Mouse (Mus musculus): ENCODE results near the gene Gm20696. TPM values are rescaled to one million over a fixed set of nuclear protein-coding genes. Genes with fewer than 3 reads are reported as not detected.
A peak's percentile ranks its signal among the peaks of the same experiment; 100 is the strongest.

Gene Gm20696
- polyA plus RNA-seq, 1 experiment from 2014 or later, result 2.4 TPM

DNA sequence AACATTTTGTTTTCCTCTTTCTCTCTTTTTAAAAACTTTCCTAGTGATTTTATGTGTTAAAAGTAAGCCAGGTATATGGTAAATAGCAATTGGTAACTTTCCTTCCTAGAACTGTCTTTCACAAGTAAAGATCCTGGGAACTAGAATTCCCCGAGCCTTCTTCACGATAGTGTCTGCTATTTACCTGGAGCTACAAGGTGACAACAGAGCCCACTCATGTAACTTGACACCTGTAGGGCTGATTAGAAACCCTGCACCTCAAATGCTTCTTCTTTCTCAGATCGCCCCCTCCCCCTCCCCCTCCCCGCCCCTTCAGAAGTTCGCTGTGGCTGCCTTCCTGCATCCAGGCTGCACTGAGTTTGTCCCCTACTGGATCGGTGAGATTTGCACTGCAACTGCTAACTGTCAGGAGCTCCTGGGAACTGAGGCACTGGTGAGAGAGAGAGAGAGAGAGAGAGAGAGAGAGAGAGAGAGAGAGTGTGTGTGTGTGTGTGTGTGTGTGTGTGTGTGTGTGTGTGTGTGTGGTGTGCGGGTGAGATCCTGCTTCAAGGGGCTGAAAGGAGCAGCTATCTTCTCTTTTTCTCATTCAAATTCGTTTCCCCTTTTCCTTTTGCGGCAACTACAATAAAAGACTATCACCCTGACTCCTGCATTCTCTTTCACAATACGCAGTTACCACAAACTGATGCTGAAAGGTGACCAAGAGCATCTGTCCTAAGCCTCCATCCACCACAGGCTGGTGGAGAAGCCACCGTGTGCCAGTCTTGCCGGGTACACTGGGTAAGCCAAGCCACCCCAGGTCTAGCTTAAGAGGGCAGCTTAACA lies 403.3 kb downstream of the Gm20696 start:
- H3K9me3 ChIP-seq (ENCODE audit: control insufficient read depth, low read length), result no peaks in the 10 kb centered on the region
- 35% methylated on average over 12 of the region's 12 CpGs for WGBS
- peak overlapping the region; percentile 55; the same call in 1 of the 2 replicates for H3K9ac ChIP-seq (ENCODE audit: low read depth, low read length)
- peak overlapping the region; percentile 62 for H3K27ac ChIP-seq (ENCODE audit: low read length)
- ATAC-seq, result no peak
- H3K36me3 ChIP-seq (ENCODE audit: control insufficient read depth, insufficient read depth, low read length), result no peaks in the 10 kb centered on the region
- peak overlapping the region; percentile 48 for H3K4me2 ChIP-seq (ENCODE audit: low read depth, low read length)
- peaks cover 32% of the 10 kb centered on the region for H3K4me1 ChIP-seq (ENCODE audit: control insufficient read depth, insufficient read depth, low read length)
- H3K4me3 ChIP-seq (ENCODE audit: low read length), result peak overlapping the region; percentile 16
- H3K27me3 ChIP-seq (replicated peaks; ENCODE audit: control insufficient read depth, insufficient read depth, low read length), result no peaks in the 10 kb centered on the region

DNA sequence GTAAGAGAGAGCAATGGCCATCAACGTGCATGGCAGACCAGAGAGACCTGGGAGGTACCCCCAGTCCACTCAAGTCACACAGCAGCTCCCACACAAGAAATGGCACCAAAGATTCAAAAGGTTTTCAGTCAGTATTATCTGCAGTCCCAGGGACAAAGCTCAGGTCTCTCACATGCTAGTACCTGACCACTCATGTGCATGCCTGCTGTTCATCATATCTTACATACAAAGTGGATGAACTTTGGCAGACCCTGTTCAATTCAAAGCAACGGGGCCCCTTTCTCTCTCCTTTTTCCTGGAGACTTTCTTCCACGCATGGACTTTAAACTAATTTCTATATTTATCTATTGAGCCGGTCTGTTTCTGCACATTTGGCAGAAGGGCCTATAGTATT lies 404.9 kb downstream of the Gm20696 start:
- 31% methylated on average over 4 of the region's 4 CpGs for WGBS
- peak; percentile 67 for ATAC-seq
- H3K4me1 ChIP-seq (ENCODE audit: control insufficient read depth, insufficient read depth, low read length), result peaks cover 31% of the 10 kb centered on the region

DNA sequence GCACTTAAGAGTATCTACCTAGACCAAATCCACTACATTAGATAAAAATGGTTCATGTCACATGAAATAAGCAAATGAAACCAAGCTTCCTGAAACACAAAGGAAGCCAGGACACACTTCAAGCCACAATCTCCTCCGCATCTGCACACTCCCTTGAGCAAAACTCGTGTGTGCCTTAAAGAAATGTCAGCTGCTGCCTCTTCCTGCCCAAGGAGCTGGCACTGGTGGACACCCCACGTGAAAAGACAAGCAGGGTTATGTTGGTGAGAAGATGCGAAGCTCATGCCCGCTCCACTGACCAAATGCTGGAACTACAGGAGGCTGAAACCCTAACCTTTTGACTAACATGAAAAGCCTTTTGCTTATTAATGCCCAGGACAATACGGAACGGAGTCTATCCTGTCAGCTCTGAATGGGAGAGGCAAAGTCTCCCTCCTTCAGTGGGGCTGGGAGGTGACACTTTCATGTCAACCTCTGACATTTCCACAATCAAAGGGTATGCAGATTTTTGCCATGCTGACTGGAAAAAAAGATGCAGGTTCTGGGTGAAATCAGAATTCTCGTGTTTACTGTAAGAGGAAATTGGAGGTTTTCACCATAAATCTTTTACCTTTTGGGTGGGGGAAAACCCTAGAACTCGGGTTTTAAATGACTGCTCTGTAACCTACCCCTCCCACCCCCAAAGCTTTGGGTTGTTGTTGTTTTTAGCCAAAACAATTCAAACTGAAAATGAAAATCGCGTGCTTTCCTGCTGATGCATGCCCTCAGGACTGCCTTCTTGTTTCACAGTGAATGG lies 405.5 kb downstream of the Gm20696 start:
- Histone ChIP-seq H3K9ac (ENCODE audit: low read depth, low read length) (no peak overlapping the region), H3K4me3 (ENCODE audit: low read length) (no peak overlapping the region), H3K27me3 (replicated peaks; ENCODE audit: control insufficient read depth, insufficient read depth, low read length) (no peaks in the 10 kb centered on the region), H3K36me3 (ENCODE audit: control insufficient read depth, insufficient read depth, low read length) (no peaks in the 10 kb centered on the region), H3K4me1 (ENCODE audit: control insufficient read depth, insufficient read depth, low read length) (peaks cover 26% of the 10 kb centered on the region), H3K9me3 (ENCODE audit: control insufficient read depth, low read length) (no peaks in the 10 kb centered on the region), H3K27ac (ENCODE audit: low read length) (peak overlapping the region; percentile 76), H3K4me2 (ENCODE audit: low read depth, low read length) (no peak overlapping the region; the same call in 1 of the 2 replicates)
- 65% methylated on average over 11 of the region's 11 CpGs for WGBS
- no peak for ATAC-seq

More for the DNA sequence above, 404.9 kb downstream of the Gm20696 start:
- no peak overlapping the region for H3K4me2 ChIP-seq (ENCODE audit: low read depth, low read length)
- no peak overlapping the region for H3K9ac ChIP-seq (ENCODE audit: low read depth, low read length)
- H3K36me3 ChIP-seq (ENCODE audit: control insufficient read depth, insufficient read depth, low read length), result no peaks in the 10 kb centered on the region
- H3K27me3 ChIP-seq (replicated peaks; ENCODE audit: control insufficient read depth, insufficient read depth, low read length), result no peaks in the 10 kb centered on the region
- H3K9me3 ChIP-seq (ENCODE audit: control insufficient read depth, low read length), result no peaks in the 10 kb centered on the region
- peak overlapping the region; percentile 76 for H3K27ac ChIP-seq (ENCODE audit: low read length)
- H3K4me3 ChIP-seq (ENCODE audit: low read length), result no peak overlapping the region

DNA sequence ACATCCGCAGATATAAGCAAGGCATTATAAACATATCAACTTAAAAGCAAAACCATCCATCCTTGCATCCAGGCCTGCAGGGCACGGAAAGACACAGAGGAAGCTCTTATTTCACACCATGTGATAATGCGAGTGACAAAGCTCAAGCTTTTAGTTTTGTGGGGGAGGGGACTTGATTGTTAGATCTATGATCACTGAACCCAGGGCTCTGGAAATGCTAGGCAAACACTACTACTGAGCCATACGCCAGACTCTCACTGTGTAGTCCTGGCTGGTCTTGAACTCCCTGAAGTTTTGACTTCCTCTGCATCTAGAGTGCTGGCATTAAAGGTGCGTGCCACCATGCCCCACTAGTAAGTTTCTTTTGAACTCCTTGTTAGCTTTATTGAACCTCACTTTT lies 408.3 kb downstream of the Gm20696 start:
- no peak overlapping the region for H3K27ac ChIP-seq (ENCODE audit: low read length)
- WGBS, result 73% methylated on average over 5 of the region's 5 CpGs
- no peak overlapping the region for H3K4me2 ChIP-seq (ENCODE audit: low read depth, low read length)
- H3K9ac ChIP-seq (ENCODE audit: low read depth, low read length), result no peak overlapping the region
- H3K36me3 ChIP-seq (ENCODE audit: control insufficient read depth, insufficient read depth, low read length), result no peaks in the 10 kb centered on the region
- no peaks in the 10 kb centered on the region for H3K27me3 ChIP-seq (replicated peaks; ENCODE audit: control insufficient read depth, insufficient read depth, low read length)
- no peaks in the 10 kb centered on the region for H3K9me3 ChIP-seq (ENCODE audit: control insufficient read depth, low read length)
- H3K4me1 ChIP-seq (ENCODE audit: control insufficient read depth, insufficient read depth, low read length), result peaks cover 6% of the 10 kb centered on the region
- ATAC-seq, result no peak
- no peak overlapping the region for H3K4me3 ChIP-seq (ENCODE audit: low read length)

DNA sequence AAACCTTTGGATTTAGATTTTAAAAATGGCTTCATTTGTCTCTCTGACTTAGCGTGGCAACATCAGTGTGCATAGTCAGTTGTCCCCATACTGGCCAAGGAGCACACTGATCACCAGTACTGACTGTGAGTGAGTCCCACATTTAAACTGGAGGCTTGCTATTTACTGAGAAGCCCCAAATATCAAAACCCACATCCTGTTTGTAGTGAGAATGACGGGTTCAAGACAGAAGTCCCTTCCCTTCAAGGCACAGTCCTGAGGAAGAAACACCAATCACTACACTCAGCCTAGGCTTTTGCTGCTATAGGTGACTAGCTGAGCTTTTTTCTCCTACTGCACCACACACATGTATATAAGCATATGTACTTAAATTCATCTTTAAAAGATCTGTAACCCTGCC lies 408.9 kb downstream of the Gm20696 start:
- Histone ChIP-seq H3K9me3 (ENCODE audit: control insufficient read depth, low read length) (no peaks in the 10 kb centered on the region), H3K36me3 (ENCODE audit: control insufficient read depth, insufficient read depth, low read length) (no peaks in the 10 kb centered on the region), H3K9ac (ENCODE audit: low read depth, low read length) (no peak overlapping the region), H3K4me1 (ENCODE audit: control insufficient read depth, insufficient read depth, low read length) (peaks cover 6% of the 10 kb centered on the region), H3K4me2 (ENCODE audit: low read depth, low read length) (no peak overlapping the region), H3K4me3 (ENCODE audit: low read length) (no peak overlapping the region), H3K27ac (ENCODE audit: low read length) (no peak overlapping the region), H3K27me3 (replicated peaks; ENCODE audit: control insufficient read depth, insufficient read depth, low read length) (no peaks in the 10 kb centered on the region)
- 85% methylated on average over 2 of the region's 2 CpGs for WGBS
- no peak for ATAC-seq

DNA sequence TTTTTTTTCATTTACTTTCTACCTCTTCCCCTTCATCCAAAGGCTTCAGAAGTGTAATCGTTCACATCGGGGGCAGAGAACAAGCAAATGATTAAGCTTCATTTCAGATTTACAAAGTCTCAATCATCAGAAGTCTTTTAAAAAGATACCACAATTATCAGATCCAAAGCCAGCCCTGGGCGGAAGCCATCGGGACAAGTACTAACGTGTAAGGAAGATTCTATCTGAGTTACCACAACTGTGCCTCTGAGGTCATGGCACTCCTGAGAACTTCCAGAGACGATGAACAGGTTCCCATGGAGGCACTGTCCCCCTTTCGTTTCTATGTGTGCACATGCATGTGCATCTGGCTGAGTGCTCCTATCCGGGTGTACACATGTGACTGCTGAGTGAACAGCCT lies 413.3 kb downstream of the Gm20696 start:
- Histone ChIP-seq H3K4me2 (ENCODE audit: low read depth, low read length) (no peak overlapping the region), H3K4me1 (ENCODE audit: control insufficient read depth, insufficient read depth, low read length) (no peaks in the 10 kb centered on the region), H3K9me3 (ENCODE audit: control insufficient read depth, low read length) (no peaks in the 10 kb centered on the region), H3K9ac (ENCODE audit: low read depth, low read length) (no peak overlapping the region), H3K27me3 (replicated peaks; ENCODE audit: control insufficient read depth, insufficient read depth, low read length) (no peaks in the 10 kb centered on the region), H3K36me3 (ENCODE audit: control insufficient read depth, insufficient read depth, low read length) (no peaks in the 10 kb centered on the region), H3K27ac (ENCODE audit: low read length) (no peak overlapping the region), H3K4me3 (ENCODE audit: low read length) (no peak overlapping the region)
- ATAC-seq, result no peak
- WGBS, result 66% methylated on average over 8 of the region's 8 CpGs

DNA sequence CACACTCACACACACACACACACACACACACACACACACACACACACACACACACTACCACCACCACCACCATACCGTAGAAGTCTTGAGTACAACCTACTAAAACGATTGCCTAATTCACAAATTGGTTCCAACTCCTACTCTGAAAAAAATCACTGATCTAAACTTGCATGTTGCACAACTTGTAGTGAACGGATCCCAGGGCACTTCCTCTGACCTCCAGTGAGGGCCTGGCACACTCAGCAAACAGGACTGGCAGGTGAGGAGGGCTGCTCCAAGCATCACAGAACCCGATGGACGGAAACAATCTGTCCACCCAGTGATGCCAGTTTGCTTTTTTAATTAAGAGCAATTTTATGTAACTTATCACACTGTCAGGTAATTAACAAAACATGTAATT lies 413.8 kb downstream of the Gm20696 start:
- H3K4me3 ChIP-seq (ENCODE audit: low read length), result no peak overlapping the region
- H3K9ac ChIP-seq (ENCODE audit: low read depth, low read length), result no peak overlapping the region
- H3K4me2 ChIP-seq (ENCODE audit: low read depth, low read length), result no peak overlapping the region
- no peaks in the 10 kb centered on the region for H3K4me1 ChIP-seq (ENCODE audit: control insufficient read depth, insufficient read depth, low read length)
- no peaks in the 10 kb centered on the region for H3K36me3 ChIP-seq (ENCODE audit: control insufficient read depth, insufficient read depth, low read length)
- H3K27me3 ChIP-seq (replicated peaks; ENCODE audit: control insufficient read depth, insufficient read depth, low read length), result no peaks in the 10 kb centered on the region
- 72% methylated on average over 5 of the region's 5 CpGs for WGBS
- no peak for ATAC-seq
- no peaks in the 10 kb centered on the region for H3K9me3 ChIP-seq (ENCODE audit: control insufficient read depth, low read length)
- no peak overlapping the region for H3K27ac ChIP-seq (ENCODE audit: low read length)

DNA sequence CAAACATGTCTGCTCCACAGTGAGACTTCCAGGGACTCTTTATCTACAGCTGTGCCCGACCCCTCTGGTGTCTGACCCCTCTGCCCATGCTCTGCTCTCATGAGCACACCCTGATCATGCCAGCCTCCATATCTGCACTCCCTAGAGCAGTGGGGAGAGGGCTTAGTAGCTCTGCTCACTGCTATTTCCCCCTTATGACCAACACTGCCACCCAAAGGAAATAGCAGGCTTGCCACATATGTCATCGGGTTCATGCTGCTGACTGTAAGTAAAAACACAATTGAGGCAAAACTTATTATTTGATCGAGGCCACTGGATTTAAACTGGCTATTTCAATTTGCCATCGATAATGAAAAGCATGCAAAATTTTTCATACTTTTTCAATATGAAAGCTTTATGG lies 414.7 kb downstream of the Gm20696 start:
- H3K9ac ChIP-seq (ENCODE audit: low read depth, low read length), result no peak overlapping the region
- no peak overlapping the region for H3K4me3 ChIP-seq (ENCODE audit: low read length)
- no peak overlapping the region for H3K4me2 ChIP-seq (ENCODE audit: low read depth, low read length)
- H3K27ac ChIP-seq (ENCODE audit: low read length), result no peak overlapping the region
- no peaks in the 10 kb centered on the region for H3K4me1 ChIP-seq (ENCODE audit: control insufficient read depth, insufficient read depth, low read length)
- WGBS, result 88% methylated on average over 4 of the region's 4 CpGs
- no peaks in the 10 kb centered on the region for H3K36me3 ChIP-seq (ENCODE audit: control insufficient read depth, insufficient read depth, low read length)
- H3K27me3 ChIP-seq (replicated peaks; ENCODE audit: control insufficient read depth, insufficient read depth, low read length), result no peaks in the 10 kb centered on the region
- no peaks in the 10 kb centered on the region for H3K9me3 ChIP-seq (ENCODE audit: control insufficient read depth, low read length)
- ATAC-seq, result no peak

DNA sequence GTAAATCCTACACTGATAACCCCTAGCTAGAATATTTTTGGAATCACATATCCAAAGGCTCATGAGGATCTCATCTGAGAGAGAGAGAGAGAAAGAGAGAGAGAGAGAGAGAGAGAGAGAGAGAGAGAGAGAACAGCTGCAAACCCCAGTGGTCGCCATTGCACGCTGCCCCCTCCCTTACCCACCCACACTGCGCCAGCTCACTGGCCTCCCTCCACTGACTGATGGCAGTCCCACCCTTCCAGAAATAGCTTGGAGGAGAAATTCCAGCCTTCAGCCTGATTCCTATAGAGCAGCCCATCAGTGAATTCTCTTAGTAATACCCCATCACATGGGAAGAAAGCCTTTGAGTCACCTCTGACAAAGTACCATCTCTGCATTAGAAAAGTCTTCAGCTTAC lies 415.4 kb downstream of the Gm20696 start:
- Histone ChIP-seq H3K36me3 (ENCODE audit: control insufficient read depth, insufficient read depth, low read length) (no peaks in the 10 kb centered on the region), H3K27ac (ENCODE audit: low read length) (no peak overlapping the region), H3K9ac (ENCODE audit: low read depth, low read length) (no peak overlapping the region), H3K4me1 (ENCODE audit: control insufficient read depth, insufficient read depth, low read length) (no peaks in the 10 kb centered on the region), H3K27me3 (replicated peaks; ENCODE audit: control insufficient read depth, insufficient read depth, low read length) (no peaks in the 10 kb centered on the region), H3K9me3 (ENCODE audit: control insufficient read depth, low read length) (no peaks in the 10 kb centered on the region), H3K4me2 (ENCODE audit: low read depth, low read length) (no peak overlapping the region), H3K4me3 (ENCODE audit: low read length) (no peak overlapping the region)
- 80% methylated on average over 3 of the region's 3 CpGs for WGBS
- no peak for ATAC-seq

All from intestine, embryonic 16.5 days (tissue).